Mouse (Mus musculus): ENCODE results near the gene Pacsin1.
"Not testable (repeated sequence)": the region's sequence is repeated elsewhere in the genome, so short reads cannot be mapped to it uniquely, and the experiment has no call there.

The Pacsin1 gene

GRCm38 (mm10) chr17:27636132-27637020 lies 18.9 kb upstream of the Pacsin1 start, which contains the start of gene Rps10:
TSS of gene Rps10 (minus strand) at chr17:27636669.
- DNase-seq (ENCODE audit: low spot score): peak; percentile 61

- no peak for DNase-seq (ENCODE audit: low spot score)
Observed at GRCm38 (mm10) chr17:27637333-27637732, 18.0 kb upstream of the Pacsin1 start.

GRCm38 (mm10) chr17:27638921-27639332 lies 16.4 kb upstream of the Pacsin1 start:
- no peak for DNase-seq (ENCODE audit: low spot score)

- DNase-seq (ENCODE audit: low spot score): not testable (repeated sequence)
Observed at GRCm38 (mm10) chr17:27639851-27640250, 15.5 kb upstream of the Pacsin1 start.

- no peak for DNase-seq (ENCODE audit: low spot score)
Observed at GRCm38 (mm10) chr17:27642491-27643062, 12.7 kb upstream of the Pacsin1 start.

GRCm38 (mm10) chr17:27643101-27643500 lies 12.2 kb upstream of the Pacsin1 start:
- no peak for DNase-seq (ENCODE audit: low spot score)

- DNase-seq (ENCODE audit: low spot score): no peak
Observed at GRCm38 (mm10) chr17:27643756-27644155, 11.6 kb upstream of the Pacsin1 start.

- DNase-seq (ENCODE audit: low spot score): no peak
Observed at GRCm38 (mm10) chr17:27644572-27644971, 10.7 kb upstream of the Pacsin1 start.

GRCm38 (mm10) chr17:27645807-27646206 lies 9.5 kb upstream of the Pacsin1 start:
- no peak for DNase-seq (ENCODE audit: low spot score)

- no peak for DNase-seq (ENCODE audit: low spot score)
Observed at GRCm38 (mm10) chr17:27650160-27650559, 5.1 kb upstream of the Pacsin1 start.

GRCm38 (mm10) chr17:27650586-27650985 lies 4.7 kb upstream of the Pacsin1 start:
- DNase-seq (ENCODE audit: low spot score): no peak

- DNase-seq (ENCODE audit: low spot score): no peak
Observed at GRCm38 (mm10) chr17:27652046-27652790, 3.1 kb upstream of the Pacsin1 start.

GRCm38 (mm10) chr17:27653253-27653959 lies 1.9 kb upstream of the Pacsin1 start:
- DNase-seq (ENCODE audit: low spot score): no peak

GRCm38 (mm10) chr17:27656011-27656399 lies 696 bp downstream of the Pacsin1 start:
- no peak for DNase-seq (ENCODE audit: low spot score)

- no peak for DNase-seq (ENCODE audit: low spot score)
Observed at GRCm38 (mm10) chr17:27656414-27656813, 1.1 kb downstream of the Pacsin1 start.

GRCm38 (mm10) chr17:27657123-27657522 lies 1.8 kb downstream of the Pacsin1 start:
- DNase-seq (ENCODE audit: low spot score): no peak

GRCm38 (mm10) chr17:27658767-27659166 lies 3.5 kb downstream of the Pacsin1 start:
- DNase-seq (ENCODE audit: low spot score): no peak

- no peak for DNase-seq (ENCODE audit: low spot score)
Observed at GRCm38 (mm10) chr17:27671720-27672119, 16.4 kb downstream of the Pacsin1 start.

- no peak for DNase-seq (ENCODE audit: low spot score)
Observed at GRCm38 (mm10) chr17:27673945-27674344, 18.6 kb downstream of the Pacsin1 start.

GRCm38 (mm10) chr17:27675453-27675852 lies 20.1 kb downstream of the Pacsin1 start:
- DNase-seq (ENCODE audit: low spot score): no peak

GRCm38 (mm10) chr17:27676270-27676669 lies 21.0 kb downstream of the Pacsin1 start:
- no peak for DNase-seq (ENCODE audit: low spot score)

- no peak for DNase-seq (ENCODE audit: low spot score)
Observed at GRCm38 (mm10) chr17:27677756-27678155, 22.4 kb downstream of the Pacsin1 start.

Measured in testis, postnatal 10 days (tissue).